Mouse (Mus musculus): ENCODE measurements around the gene Nkiras2. TPM values are rescaled to one million over a fixed set of nuclear protein-coding genes. Genes with fewer than 3 reads are reported as not detected.

The Nkiras2 gene
- total and polyA plus RNA-seq, 3 experiments: 53.8 to 70.0 (median 60.0) TPM

GRCm38 (mm10) chr11:100671049-100671448, 52.0 kb downstream of the Nkiras2 start:
- Histone ChIP-seq H3K27me3 (replicated peaks) (peaks cover 18% of the 10 kb centered on the region), H3K36me3 (replicated peaks in 1 of 2; ENCODE audit: control insufficient read depth in 1 of 2, insufficient read depth in 1 of 2, low read length in 1 of 2) (no peaks in the 10 kb centered on the region), H3K27ac (ENCODE audit: insufficient read depth, low read depth) (no peak overlapping the region), H3K4me2 (ENCODE audit: insufficient read depth, low read depth, poor library complexity, severe bottlenecking) (no peak overlapping the region), H3K4me3 (replicated peaks in 1 of 3; ENCODE audit: low read depth in 2 of 3, low read length in 2 of 3, poor library complexity in 1 of 3) (no peak overlapping the region), H3K4me1 (ENCODE audit: control insufficient read depth in 1 of 2, insufficient read depth in 2 of 2) (no peaks in the 10 kb centered on the region), H3K9ac (ENCODE audit: insufficient read depth, low read depth) (no peak overlapping the region), H3K9me3 (replicated peaks; ENCODE audit: low read length) (peaks cover 5% of the 10 kb centered on the region), H3K79me2 (replicated peaks; ENCODE audit: control insufficient read depth, extremely low read depth, insufficient read depth, poor library complexity, severe bottlenecking) (no peaks in the 10 kb centered on the region)
- in situ Hi-C loops (cut with MboI; ENCODE audit: low pct_ligation_motif_present, low pct_unique_long_range_greater_than_20kb, low sequenced_read_pairs): no loop called here
- dilution Hi-C loops (cut with MboI; ENCODE audit: extremely low pct_ligation_motif_present, extremely low pct_unique_long_range_greater_than_20kb, low sequenced_read_pairs): no loop called here
- TF ChIP-seq GABPA (IDR thresholded peaks at IDR 0.05; ENCODE audit: insufficient replicate concordance, low read depth, low read length) (no peak), MYC (IDR thresholded peaks at IDR 0.05; ENCODE audit: low read depth, low read length) (no peak), CHD2 (IDR thresholded peaks at IDR 0.05; ENCODE audit: low read length) (no peak), HCFC1 (IDR thresholded peaks at IDR 0.05; ENCODE audit: low read depth, low read length) (no peak), USF2 (conservative IDR thresholded peaks at IDR 0.05; ENCODE audit: low read depth, low read length) (no peak), MXI1 (IDR thresholded peaks at IDR 0.05; ENCODE audit: low read depth, low read length) (no peak), PAX5 (IDR thresholded peaks at IDR 0.05; ENCODE audit: low read length) (no peak), IRF4 (IDR thresholded peaks at IDR 0.05; ENCODE audit: low read depth, low read length) (no peak), MAX (IDR thresholded peaks at IDR 0.05; ENCODE audit: low read length) (no peak)
- DNase-seq (ENCODE audit: extremely low read depth): no peak

GRCm38 (mm10) chr11:100671956-100672355, 52.9 kb downstream of the Nkiras2 start:
- no peak for DNase-seq (ENCODE audit: extremely low read depth)
- Histone ChIP-seq H3K9me3 (replicated peaks; ENCODE audit: low read length) (peaks cover 5% of the 10 kb centered on the region), H3K9ac (ENCODE audit: insufficient read depth, low read depth) (no peak overlapping the region), H3K4me1 (ENCODE audit: control insufficient read depth in 1 of 2, insufficient read depth in 2 of 2) (no peaks in the 10 kb centered on the region), H3K4me2 (ENCODE audit: insufficient read depth, low read depth, poor library complexity, severe bottlenecking) (no peak overlapping the region), H3K36me3 (replicated peaks in 1 of 2; ENCODE audit: control insufficient read depth in 1 of 2, insufficient read depth in 1 of 2, low read length in 1 of 2) (no peaks in the 10 kb centered on the region), H3K79me2 (replicated peaks; ENCODE audit: control insufficient read depth, extremely low read depth, insufficient read depth, poor library complexity, severe bottlenecking) (no peaks in the 10 kb centered on the region), H3K27ac (ENCODE audit: insufficient read depth, low read depth) (no peak overlapping the region), H3K27me3 (replicated peaks) (peaks cover 21% of the 10 kb centered on the region), H3K4me3 (replicated peaks in 1 of 3; ENCODE audit: low read depth in 2 of 3, low read length in 2 of 3, poor library complexity in 1 of 3) (no peak overlapping the region)
- in situ Hi-C loops (cut with MboI; ENCODE audit: low pct_ligation_motif_present, low pct_unique_long_range_greater_than_20kb, low sequenced_read_pairs) (no loop called here), dilution Hi-C loops (cut with MboI; ENCODE audit: extremely low pct_ligation_motif_present, extremely low pct_unique_long_range_greater_than_20kb, low sequenced_read_pairs) (no loop called here)
- TF ChIP-seq JUND (conservative IDR thresholded peaks at IDR 0.05; ENCODE audit: low read depth, low read length) (no peak), JUN (IDR thresholded peaks at IDR 0.05; ENCODE audit: insufficient read depth, low read depth, low read length) (no peak), BHLHE40 (IDR thresholded peaks at IDR 0.05; ENCODE audit: low read depth, low read length) (no peak), USF1 (IDR thresholded peaks at IDR 0.05; ENCODE audit: low read depth, low read length) (no peak), KAT2A (IDR thresholded peaks at IDR 0.05; ENCODE audit: insufficient replicate concordance, low read length) (no peak)

- DNase-seq (ENCODE audit: extremely low read depth): no peak
- H3K4me2 ChIP-seq (ENCODE audit: insufficient read depth, low read depth, poor library complexity, severe bottlenecking): no peak overlapping the region
- in situ Hi-C loops (cut with MboI; ENCODE audit: low pct_ligation_motif_present, low pct_unique_long_range_greater_than_20kb, low sequenced_read_pairs): no loop called here
- H3K36me3 ChIP-seq (replicated peaks in 1 of 2; ENCODE audit: control insufficient read depth in 1 of 2, insufficient read depth in 1 of 2, low read length in 1 of 2): no peaks in the 10 kb centered on the region
- dilution Hi-C loops (cut with MboI; ENCODE audit: extremely low pct_ligation_motif_present, extremely low pct_unique_long_range_greater_than_20kb, low sequenced_read_pairs): no loop called here
- peaks cover 4 to 8% of the 10 kb centered on the region in 2 experiments; a peak in 3 of 4 replicates for H3K4me1 ChIP-seq (ENCODE audit: control insufficient read depth in 1 of 2, insufficient read depth in 2 of 2)
- H3K4me3 ChIP-seq (replicated peaks in 1 of 3; ENCODE audit: low read depth in 2 of 3, low read length in 2 of 3, poor library complexity in 1 of 3): no peak overlapping the region
- no peaks in the 10 kb centered on the region for H3K79me2 ChIP-seq (replicated peaks; ENCODE audit: control insufficient read depth, extremely low read depth, insufficient read depth, poor library complexity, severe bottlenecking)
- H3K9ac ChIP-seq (ENCODE audit: insufficient read depth, low read depth): no peak overlapping the region
- H3K27ac ChIP-seq (ENCODE audit: insufficient read depth, low read depth): no peak overlapping the region
- no peak for TF ChIP-seq POLR2AphosphoS2 (IDR thresholded peaks at IDR 0.05; ENCODE audit: low read depth, low read length)
- H3K27me3 ChIP-seq (replicated peaks): peaks cover 21% of the 10 kb centered on the region
- H3K9me3 ChIP-seq (replicated peaks; ENCODE audit: low read length): peaks cover 5% of the 10 kb centered on the region
Measured at GRCm38 (mm10) chr11:100673169-100673568, 54.1 kb downstream of the Nkiras2 start.

Other genes with a start within 250 kb of the Nkiras2 start
- 0.92 and 1.1 TPM in 2 replicates for gene Jup, start 221.5 kb upstream of the Nkiras2 start, total RNA-seq (2012; rRNA removed)
- 0.34 and 0.68 TPM in 2 replicates for gene Jup, start 221.5 kb upstream of the Nkiras2 start, total RNA-seq (2014; rRNA removed)
- gene Jup, start 221.5 kb upstream of the Nkiras2 start, polyA plus RNA-seq (2012; ENCODE audit: insufficient read length, low read depth): 1.3 and 1.4 TPM in 2 replicates
- 0.04 TPM in 1 of 2 replicates, not detected in the other for gene P3h4, start 204.4 kb upstream of the Nkiras2 start, total RNA-seq (2012; rRNA removed)
- gene P3h4, start 204.4 kb upstream of the Nkiras2 start, total RNA-seq (2014; rRNA removed): not detected in 2 replicates
- not detected in 2 replicates for gene P3h4, start 204.4 kb upstream of the Nkiras2 start, polyA plus RNA-seq (2012; ENCODE audit: insufficient read length, low read depth)
- 0.34 and 0.63 TPM in 2 replicates for gene Fkbp10, start 203.5 kb upstream of the Nkiras2 start, total RNA-seq (2012; rRNA removed)
- gene Fkbp10, start 203.5 kb upstream of the Nkiras2 start, total RNA-seq (2014; rRNA removed): 0.24 and 0.46 TPM in 2 replicates
- 0.30 and 0.31 TPM in 2 replicates for gene Fkbp10, start 203.5 kb upstream of the Nkiras2 start, polyA plus RNA-seq (2012; ENCODE audit: insufficient read length, low read depth)
- 54.4 and 60.3 TPM in 2 replicates for gene Nt5c3b, start 177.4 kb upstream of the Nkiras2 start, total RNA-seq (2012; rRNA removed)
- 50.1 and 54.2 TPM in 2 replicates for gene Nt5c3b, start 177.4 kb upstream of the Nkiras2 start, total RNA-seq (2014; rRNA removed)
- gene Nt5c3b, start 177.4 kb upstream of the Nkiras2 start, polyA plus RNA-seq (2012; ENCODE audit: insufficient read length, low read depth): 63.5 and 68.2 TPM in 2 replicates
- 0.67 and 1.1 TPM in 2 replicates for gene Klhl10, start 177.3 kb upstream of the Nkiras2 start, total RNA-seq (2012; rRNA removed)
- gene Klhl10, start 177.3 kb upstream of the Nkiras2 start, total RNA-seq (2014; rRNA removed): 0.48 and 0.54 TPM in 2 replicates
- gene Klhl10, start 177.3 kb upstream of the Nkiras2 start, polyA plus RNA-seq (2012; ENCODE audit: insufficient read length, low read depth): 0.30 and 0.56 TPM in 2 replicates
- gene Klhl11, start 146.5 kb upstream of the Nkiras2 start, total RNA-seq (2012; rRNA removed): 19.5 and 24.1 TPM in 2 replicates
- gene Klhl11, start 146.5 kb upstream of the Nkiras2 start, total RNA-seq (2014; rRNA removed): 12.8 and 13.7 TPM in 2 replicates
- gene Klhl11, start 146.5 kb upstream of the Nkiras2 start, polyA plus RNA-seq (2012; ENCODE audit: insufficient read length, low read depth): 9.8 and 10.1 TPM in 2 replicates
- gene Acly, start 91.2 kb upstream of the Nkiras2 start, total RNA-seq (2012; rRNA removed): 246 and 263 TPM in 2 replicates
- 245 and 277 TPM in 2 replicates for gene Acly, start 91.2 kb upstream of the Nkiras2 start, total RNA-seq (2014; rRNA removed)
- 196 and 213 TPM in 2 replicates for gene Acly, start 91.2 kb upstream of the Nkiras2 start, polyA plus RNA-seq (2012; ENCODE audit: insufficient read length, low read depth)
- gene Ttc25, start 73.6 kb upstream of the Nkiras2 start, total RNA-seq (2012; rRNA removed): 1.3 and 1.8 TPM in 2 replicates
- 0.51 and 0.70 TPM in 2 replicates for gene Ttc25, start 73.6 kb upstream of the Nkiras2 start, total RNA-seq (2014; rRNA removed)
- gene Ttc25, start 73.6 kb upstream of the Nkiras2 start, polyA plus RNA-seq (2012; ENCODE audit: insufficient read length, low read depth): 6.4 and 12.8 TPM in 2 replicates
- 80.2 and 91.6 TPM in 2 replicates for gene Cnp, start 44.3 kb upstream of the Nkiras2 start, total RNA-seq (2012; rRNA removed)
- gene Cnp, start 44.3 kb upstream of the Nkiras2 start, total RNA-seq (2014; rRNA removed): 75.9 and 87.8 TPM in 2 replicates
- gene Cnp, start 44.3 kb upstream of the Nkiras2 start, polyA plus RNA-seq (2012; ENCODE audit: insufficient read length, low read depth): 77.7 and 81.2 TPM in 2 replicates
- 249 and 250 TPM in 2 replicates for gene Dnajc7, start 924 bp downstream of the Nkiras2 start, total RNA-seq (2012; rRNA removed)
- gene Dnajc7, start 924 bp downstream of the Nkiras2 start, total RNA-seq (2014; rRNA removed): 123 and 141 TPM in 2 replicates
- 455 and 516 TPM in 2 replicates for gene Dnajc7, start 924 bp downstream of the Nkiras2 start, polyA plus RNA-seq (2012; ENCODE audit: insufficient read length, low read depth)
- 0.04 and 0.08 TPM in 2 replicates for gene Zfp385c, start 73.2 kb downstream of the Nkiras2 start, total RNA-seq (2012; rRNA removed)
- gene Zfp385c, start 73.2 kb downstream of the Nkiras2 start, total RNA-seq (2014; rRNA removed): not detected in 2 replicates
- 0.14 and 0.15 TPM in 2 replicates for gene Zfp385c, start 73.2 kb downstream of the Nkiras2 start, polyA plus RNA-seq (2012; ENCODE audit: insufficient read length, low read depth)
- 6.3 and 7.2 TPM in 2 replicates for gene Dhx58, start 85.0 kb downstream of the Nkiras2 start, total RNA-seq (2012; rRNA removed)
- 5.7 and 6.4 TPM in 2 replicates for gene Dhx58, start 85.0 kb downstream of the Nkiras2 start, total RNA-seq (2014; rRNA removed)
- 14.7 and 15.7 TPM in 2 replicates for gene Dhx58, start 85.0 kb downstream of the Nkiras2 start, polyA plus RNA-seq (2012; ENCODE audit: insufficient read length, low read depth)
- gene Kat2a, start 93.2 kb downstream of the Nkiras2 start, total RNA-seq (2012; rRNA removed): 30.7 and 34.2 TPM in 2 replicates
- gene Kat2a, start 93.2 kb downstream of the Nkiras2 start, total RNA-seq (2014; rRNA removed): 25.3 and 27.2 TPM in 2 replicates
- 81.0 and 82.9 TPM in 2 replicates for gene Kat2a, start 93.2 kb downstream of the Nkiras2 start, polyA plus RNA-seq (2012; ENCODE audit: insufficient read length, low read depth)
- gene Hspb9, start 94.6 kb downstream of the Nkiras2 start, total RNA-seq (2012; rRNA removed): not detected in 2 replicates
- not detected in 2 replicates for gene Hspb9, start 94.6 kb downstream of the Nkiras2 start, total RNA-seq (2014; rRNA removed)
- 0.54 and 0.57 TPM in 2 replicates for gene Hspb9, start 94.6 kb downstream of the Nkiras2 start, polyA plus RNA-seq (2012; ENCODE audit: insufficient read length, low read depth)
- 121 and 144 TPM in 2 replicates for gene Rab5c, start 119.0 kb downstream of the Nkiras2 start, total RNA-seq (2012; rRNA removed)
- 135 and 150 TPM in 2 replicates for gene Rab5c, start 119.0 kb downstream of the Nkiras2 start, total RNA-seq (2014; rRNA removed)
- gene Rab5c, start 119.0 kb downstream of the Nkiras2 start, polyA plus RNA-seq (2012; ENCODE audit: insufficient read length, low read depth): 144 and 156 TPM in 2 replicates
- 1.8 and 2.2 TPM in 2 replicates for gene Kcnh4, start 140.7 kb downstream of the Nkiras2 start, total RNA-seq (2012; rRNA removed)
- gene Kcnh4, start 140.7 kb downstream of the Nkiras2 start, total RNA-seq (2014; rRNA removed): 0.87 and 1.0 TPM in 2 replicates
- gene Kcnh4, start 140.7 kb downstream of the Nkiras2 start, polyA plus RNA-seq (2012; ENCODE audit: insufficient read length, low read depth): 3.4 and 4.0 TPM in 2 replicates
- gene Hcrt, start 143.7 kb downstream of the Nkiras2 start, total RNA-seq (2012; rRNA removed): not detected in 2 replicates
- gene Hcrt, start 143.7 kb downstream of the Nkiras2 start, total RNA-seq (2014; rRNA removed): not detected in 2 replicates
- gene Hcrt, start 143.7 kb downstream of the Nkiras2 start, polyA plus RNA-seq (2012; ENCODE audit: insufficient read length, low read depth): not detected in 2 replicates
- 16.6 and 17.0 TPM in 2 replicates for gene Ghdc, start 151.7 kb downstream of the Nkiras2 start, total RNA-seq (2012; rRNA removed)
- 10.9 and 11.5 TPM in 2 replicates for gene Ghdc, start 151.7 kb downstream of the Nkiras2 start, total RNA-seq (2014; rRNA removed)
- gene Ghdc, start 151.7 kb downstream of the Nkiras2 start, polyA plus RNA-seq (2012; ENCODE audit: insufficient read length, low read depth): 16.7 and 17.9 TPM in 2 replicates
- 19.4 and 24.4 TPM in 2 replicates for gene Stat5b, start 231.5 kb downstream of the Nkiras2 start, total RNA-seq (2012; rRNA removed)
- 9.7 and 11.4 TPM in 2 replicates for gene Stat5b, start 231.5 kb downstream of the Nkiras2 start, total RNA-seq (2014; rRNA removed)
- gene Stat5b, start 231.5 kb downstream of the Nkiras2 start, polyA plus RNA-seq (2012; ENCODE audit: insufficient read length, low read depth): 12.1 and 14.0 TPM in 2 replicates
- gene Stat5a, start 240.1 kb downstream of the Nkiras2 start, total RNA-seq (2012; rRNA removed): 18.7 and 23.6 TPM in 2 replicates
- 17.4 and 17.5 TPM in 2 replicates for gene Stat5a, start 240.1 kb downstream of the Nkiras2 start, total RNA-seq (2014; rRNA removed)
- gene Stat5a, start 240.1 kb downstream of the Nkiras2 start, polyA plus RNA-seq (2012; ENCODE audit: insufficient read length, low read depth): 21.2 and 23.0 TPM in 2 replicates